Mouse (Mus musculus) gastrocnemius, adult 2 months (tissue): Measurements from ENCODE around the gene Astl. TPM values are rescaled to one million over a fixed set of nuclear protein-coding genes. Genes with fewer than 3 reads are reported as not detected.

Experiments
- DNase-seq: peaks from one replicate; pipeline ENCODE4 v3.0.0; 2022
- H3K27ac ChIP-seq: fragments of 200-600 bp; 2 replicates; pipeline ENCODE4 v1.8.1; 2022; ENCODE audit warnings: mild to moderate bottlenecking
- H3K4me3 ChIP-seq: fragments of 200-600 bp; 2 replicates; pipeline ENCODE4 v1.8.1; 2022; ENCODE audit warnings: mild to moderate bottlenecking, moderate library complexity
- CTCF ChIP-seq: fragments of 200-600 bp; IDR thresholded peaks from 2 replicates; pipeline ENCODE4 v1.8.1; 2022; ENCODE audit warnings: antibody characterized with exemption, mild to moderate bottlenecking, moderate library complexity
- intact Hi-C: fragments of 180-260 bp; cut with DNase I; formaldehyde crosslinking; loops from one replicate; pipeline ENCODE4 v1.15.1; 2025
- total RNA-seq, 2 experiments: library from RNA; stranded (reverse); gene quantifications; 2 replicates each; pipeline ENCODE4 v1.2.3; 2021

The Astl gene
- total RNA-seq, 2 experiments from 2014 or later = 0.25 TPM; not detected in 1

GRCm38 (mm10) chr2:127376423-127377051, 38.1 kb downstream of the Astl start:
- no peak for TF ChIP-seq CTCF
- no peak overlapping the region for H3K4me3 ChIP-seq
- intact Hi-C loops = no loop called here

GRCm38 (mm10) chr2:127377942-127378610, 39.6 kb downstream of the Astl start:
- H3K4me3 ChIP-seq = no peak overlapping the region
- TF ChIP-seq CTCF = no peak
- no peak for DNase-seq
- peak overlapping the region; percentile 65 for H3K27ac ChIP-seq
- intact Hi-C loops = no loop called here

More at GRCm38 (mm10) chr2:127376423-127377051, 38.1 kb downstream of the Astl start:
- H3K27ac ChIP-seq = no peak overlapping the region; the same call in 1 of the 2 replicates
- DNase-seq = no peak

- no peak for TF ChIP-seq CTCF
- DNase-seq = no peak
- Histone ChIP-seq H3K27ac (peak overlapping the region; percentile 65), H3K4me3 (no peak overlapping the region)
- intact Hi-C loops = no loop called here
These were observed 40.2 kb downstream of the Astl start for GRCm38 (mm10) chr2:127378611-127378990.

- no peak overlapping the region for H3K4me3 ChIP-seq
- H3K27ac ChIP-seq = peak overlapping the region; percentile 65
- TF ChIP-seq CTCF = no peak
- DNase-seq = no peak
- intact Hi-C loops = no loop called here
These were observed 40.8 kb downstream of the Astl start for GRCm38 (mm10) chr2:127379250-127379649.

GRCm38 (mm10) chr2:127383881-127384280, 45.4 kb downstream of the Astl start:
- intact Hi-C loops = no loop called here
- H3K27ac ChIP-seq = no peak overlapping the region
- H3K4me3 ChIP-seq = no peak overlapping the region
- TF ChIP-seq CTCF = no peak
- DNase-seq = no peak

- no peak for DNase-seq
- intact Hi-C loops = no loop called here
- Histone ChIP-seq H3K4me3 (no peak overlapping the region), H3K27ac (no peak overlapping the region)
- TF ChIP-seq CTCF = no peak
These were observed 49.1 kb downstream of the Astl start for GRCm38 (mm10) chr2:127387521-127387920.

- no peak for TF ChIP-seq CTCF
- DNase-seq = no peak
- H3K27ac ChIP-seq = no peak overlapping the region
- H3K4me3 ChIP-seq = no peak overlapping the region
- intact Hi-C loops = no loop called here
These were observed 51.9 kb downstream of the Astl start for GRCm38 (mm10) chr2:127390352-127390751.

- intact Hi-C loops = no loop called here
- no peak overlapping the region for H3K27ac ChIP-seq
- no peak for DNase-seq
- no peak for TF ChIP-seq CTCF
- H3K4me3 ChIP-seq = no peak overlapping the region
These were observed 52.4 kb downstream of the Astl start for GRCm38 (mm10) chr2:127390846-127391245.

GRCm38 (mm10) chr2:127391323-127391722, 52.9 kb downstream of the Astl start:
- no peak for DNase-seq
- intact Hi-C loops = no loop called here
- Histone ChIP-seq H3K27ac (no peak overlapping the region), H3K4me3 (no peak overlapping the region)
- TF ChIP-seq CTCF = no peak

GRCm38 (mm10) chr2:127394606-127395161, 56.2 kb downstream of the Astl start:
- intact Hi-C loops = no loop called here
- H3K27ac ChIP-seq = no peak overlapping the region
- no peak overlapping the region for H3K4me3 ChIP-seq
- no peak for DNase-seq
- TF ChIP-seq CTCF = no peak

- no peak overlapping the region for H3K4me3 ChIP-seq
- TF ChIP-seq CTCF = no peak
- intact Hi-C loops = no loop called here
- DNase-seq = no peak
- H3K27ac ChIP-seq = no peak overlapping the region
These were observed 60.3 kb downstream of the Astl start for GRCm38 (mm10) chr2:127398738-127399137.

Other genes with a start within 250 kb of the Astl start
- 1 to 10 TPM in 1 of 2 experiments, under 1 TPM in 1; 0.75 to 1.4 TPM for gene Ncaph, start 204.7 kb upstream of the Astl start, total RNA-seq
- 1 to 10 TPM; 5.0 to 6.8 TPM for gene Itpripl1, start 195.2 kb upstream of the Astl start, total RNA-seq
- under 1 TPM; 0.31 to 0.69 TPM for gene 1810024B03Rik, start 130.4 kb upstream of the Astl start, total RNA-seq
- gene Snrnp200, start 130.3 kb upstream of the Astl start, total RNA-seq = 10 to 100 TPM; 46.2 to 46.8 TPM
- gene Ciao1, start 90.8 kb upstream of the Astl start, total RNA-seq = 10 to 100 TPM; 48.4 to 53.4 TPM
- 10 to 100 TPM; 21.6 to 24.3 TPM for gene Tmem127, start 90.7 kb upstream of the Astl start, total RNA-seq
- gene Stard7, start 68.4 kb upstream of the Astl start, total RNA-seq = 100 to 1,000 TPM in 1 of 2 experiments, 10 to 100 TPM in 1; 88.9 to 152 TPM
- 1 to 10 TPM in 1 of 2 experiments, under 1 TPM in 1; 0.59 to 1.2 TPM for gene Dusp2, start 2.5 kb upstream of the Astl start, total RNA-seq
- under 1 TPM; 0.39 to 0.69 TPM for gene Adra2b, start 24.6 kb downstream of the Astl start, total RNA-seq
- gene Gpat2, start 86.6 kb downstream of the Astl start, total RNA-seq = not detected
- gene Fahd2a, start 105.9 kb downstream of the Astl start, total RNA-seq = 10 to 100 TPM; 18.8 to 26.9 TPM
- gene Kcnip3, start 183.5 kb downstream of the Astl start, total RNA-seq = under 1 TPM; 0.28 to 0.31 TPM
- not detected for gene Prom2, start 202.8 kb downstream of the Astl start, total RNA-seq
- gene Zfp661, start 248.5 kb downstream of the Astl start, total RNA-seq = 1 to 10 TPM; 2.4 to 2.6 TPM
- gene Mrps5, start 248.6 kb downstream of the Astl start, total RNA-seq = 10 to 100 TPM; 74.1 to 96.2 TPM